Mouse (Mus musculus) heart, embryonic 14.5 days (tissue): ENCODE results near the gene Vmn1r4. TPM values are rescaled to one million over a fixed set of nuclear protein-coding genes. Genes with fewer than 3 reads are reported as not detected.

Experiments used
- ATAC-seq: fragments of 200-750 bp; cut with Nextera tagmentation; 2 replicates; pipeline ENCODE4 v1.8.0; 2017; ENCODE audit warnings: low read depth, moderate TSS enrichment; ENCODE audit not compliant: insufficient number of reproducible peaks, insufficient read depth, low FRiP score
- H3K27ac ChIP-seq, 2 experiments: fragments of 200-500 bp in 1 of 2; fragments of 300-500 bp in 1 of 2; sonication (generic) in 1 of 2; replicated peaks in 1 of 2; 2 replicates each; pipeline ENCODE4 v1.5.1; 2012 to 2014; ENCODE audit warnings: low read depth in 2 of 2, low read length in 2 of 2, control low read depth in 1 of 2, mild to moderate bottlenecking in 1 of 2, mixed read lengths in 1 of 2; ENCODE audit not compliant: control insufficient read depth in 1 of 2, insufficient read depth in 1 of 2
- H3K27me3 ChIP-seq: fragments of 300-500 bp; sonication (generic); 2 replicates; pipeline ENCODE4 v1.6.1; 2014; ENCODE audit warnings: mild to moderate bottlenecking, low read length, control low read depth; ENCODE audit not compliant: control insufficient read depth, insufficient read depth
- H3K36me3 ChIP-seq: fragments of 300-500 bp; sonication (generic); 2 replicates; pipeline ENCODE4 v1.6.1; 2014; ENCODE audit warnings: mild to moderate bottlenecking, control low read depth, low read length, mixed read lengths; ENCODE audit not compliant: control insufficient read depth, insufficient read depth
- H3K4me1 ChIP-seq, 2 experiments: fragments of 200-500 bp in 1 of 2; fragments of 300-500 bp in 1 of 2; sonication (generic) in 1 of 2; 2 replicates each; pipeline ENCODE4 v1.6.1; 2012 to 2014; ENCODE audit warnings: low read length in 2 of 2, control low read depth in 1 of 2, mixed read lengths in 1 of 2; ENCODE audit not compliant: control insufficient read depth in 2 of 2, insufficient read depth in 2 of 2
- H3K4me2 ChIP-seq: fragments of 300-500 bp; sonication (generic); 2 replicates; pipeline ENCODE4 v1.6.1; 2014; ENCODE audit warnings: mild to moderate bottlenecking, low read length
- H3K4me3 ChIP-seq, 2 experiments: fragments of 200-500 bp in 1 of 2; fragments of 300-500 bp in 1 of 2; sonication (generic) in 1 of 2; 2 replicates each; pipeline ENCODE4 v1.5.1; 2012 to 2014; ENCODE audit warnings: low read length in 2 of 2, mild to moderate bottlenecking in 2 of 2, control low read depth in 1 of 2, low read depth in 1 of 2, moderate library complexity in 1 of 2; ENCODE audit not compliant: control insufficient read depth in 1 of 2, insufficient read depth in 1 of 2
- H3K9ac ChIP-seq: fragments of 300-500 bp; sonication (generic); 2 replicates; pipeline ENCODE4 v1.6.1; 2014; ENCODE audit warnings: mild to moderate bottlenecking, low read length
- H3K9me3 ChIP-seq: fragments of 300-500 bp; sonication (generic); 2 replicates; pipeline ENCODE4 v1.6.1; 2016; ENCODE audit warnings: low read length, control low read depth; ENCODE audit not compliant: control insufficient read depth
- WGBS: fragments of 180-500 bp; shearing (Covaris S2); extraction: QIAGEN DNeasy Blood & Tissue Kit; methylation state at CpG from one replicate; pipeline ENCODE4 v1.1.7; 2014; 5-methylcytosine and 5-hydroxymethylcytosine counted together
- polyA plus RNA-seq: library from polyadenylated mRNA; unstranded; fragments of >200 nt; fragmentation: Nextera tagmentation; extraction: Ambion mirVana; gene quantifications from 2 replicates; pipeline ENCODE4 v1.2.1, GENCODE M21; 2014

Gene Vmn1r4
- polyA plus RNA-seq, result 0.09 and 0.19 TPM in 2 replicates

DNA sequence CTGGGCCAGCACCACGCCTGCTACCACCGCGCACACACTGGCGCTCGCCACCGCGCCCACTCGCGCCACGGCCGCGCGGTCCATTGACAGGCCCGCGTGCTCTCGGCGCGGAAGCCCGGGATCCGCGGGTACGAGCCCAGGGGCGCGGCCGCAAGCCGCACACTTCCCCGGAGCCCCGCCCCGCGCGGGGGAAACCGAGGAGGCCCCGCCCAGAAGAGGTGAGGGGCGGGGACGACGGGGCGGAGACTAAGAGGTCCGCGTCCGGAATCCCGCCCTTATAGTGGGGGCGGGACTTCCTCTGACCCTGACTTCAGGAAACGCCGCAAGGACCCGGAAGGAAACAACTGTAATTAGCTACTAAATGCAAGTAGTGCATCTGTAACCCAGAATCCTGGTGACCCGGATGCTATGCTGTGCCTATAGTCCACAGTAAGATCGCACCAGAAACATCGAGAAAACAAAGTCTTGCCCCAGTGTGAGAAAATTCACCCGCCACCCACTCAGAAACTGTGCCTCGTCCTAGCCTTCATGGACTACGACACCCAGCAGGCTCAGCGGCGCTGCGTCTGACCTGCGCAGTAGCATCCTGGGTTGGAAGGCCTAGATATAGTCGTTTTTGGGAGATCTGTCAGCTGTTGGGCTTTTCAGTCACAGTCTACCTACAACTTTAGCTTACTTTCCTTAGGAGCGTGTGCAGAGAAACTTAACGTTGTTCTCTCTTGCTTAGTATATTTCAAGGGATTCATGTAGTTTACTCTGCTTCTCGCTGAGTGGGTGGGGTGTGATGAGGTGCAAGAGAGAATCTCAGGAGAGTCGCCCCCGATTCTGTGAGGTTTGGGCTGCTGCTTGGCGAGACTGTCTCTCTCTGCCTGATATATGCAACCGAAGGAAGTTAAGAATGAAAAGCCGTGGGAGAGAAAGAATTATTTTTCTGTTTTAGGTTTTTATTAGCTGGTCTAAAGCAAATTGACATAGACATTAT is at the start of gene Vmn1r4, which contains the start of gene Nt5c3:
Vmn1r4 (plus strand) TSS at position 290 of the 982 bp plus-strand sequence.
Nt5c3 (minus strand) TSS at position 207 of the 982 bp plus-strand sequence.
- Histone ChIP-seq H3K36me3 (no peaks in the 10 kb centered on the region), H3K27me3 (no peaks in the 10 kb centered on the region), H3K9me3 (no peaks in the 10 kb centered on the region), H3K4me1 (peaks cover 10 to 25% of the 10 kb centered on the region in 2 experiments), H3K9ac (peak within 1 kb of the TSS; percentile 90), H3K4me2 (peak within 1 kb of the TSS; percentile 74), H3K27ac (peak within 1 kb of the TSS; percentile 79 to 94), H3K4me3 (peak within 1 kb of the TSS; percentile 85 to 96)
- peak; percentile 98 for ATAC-seq
- 4% methylated on average over 64 of the region's 64 CpGs for WGBS

DNA sequence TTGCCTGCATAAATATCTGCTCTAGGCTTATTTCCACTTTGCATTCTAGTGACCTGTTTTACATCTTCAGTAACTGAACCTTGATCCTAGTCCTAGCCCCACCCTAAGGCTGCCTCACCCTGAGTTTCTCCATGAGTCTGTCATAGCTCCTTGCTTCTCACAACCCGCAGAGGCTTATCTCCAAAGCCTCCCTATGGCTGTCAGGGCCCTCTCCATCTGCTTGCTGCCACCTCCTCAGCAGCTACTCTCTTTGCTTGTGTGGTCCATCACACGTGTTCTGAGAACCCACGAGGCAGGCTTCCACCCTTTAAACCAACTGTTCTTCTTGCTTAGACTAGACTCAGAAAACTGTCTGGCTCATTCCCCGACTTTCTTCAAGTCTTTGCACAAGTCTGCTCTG is 46.9 kb upstream of the Vmn1r4 start:
- no peak overlapping the region for H3K9ac ChIP-seq
- ATAC-seq, result no peak
- H3K4me2 ChIP-seq, result no peak overlapping the region
- H3K36me3 ChIP-seq, result peaks cover 57% of the 10 kb centered on the region
- H3K9me3 ChIP-seq, result no peaks in the 10 kb centered on the region
- WGBS, result 45% methylated on average over 4 of the region's 4 CpGs
- no peak overlapping the region for H3K27ac ChIP-seq
- H3K4me1 ChIP-seq, result peaks cover 12 to 20% of the 10 kb centered on the region in 2 experiments
- H3K4me3 ChIP-seq, result no peak overlapping the region
- H3K27me3 ChIP-seq, result no peaks in the 10 kb centered on the region

- H3K27me3 ChIP-seq, result no peaks in the 10 kb centered on the region
- WGBS, result 86% methylated on average over 8 of the region's 8 CpGs
- no peak overlapping the region for H3K4me2 ChIP-seq
- H3K9ac ChIP-seq, result no peak overlapping the region
- H3K9me3 ChIP-seq, result no peaks in the 10 kb centered on the region
- ATAC-seq, result no peak
- peak overlapping the region; percentile 16 to 67; a peak in 1 of 4 replicates for H3K27ac ChIP-seq
- peaks cover 67% of the 10 kb centered on the region for H3K36me3 ChIP-seq
- no peak overlapping the region for H3K4me3 ChIP-seq
- peaks cover 12 to 20% of the 10 kb centered on the region in 2 experiments for H3K4me1 ChIP-seq
Measured at GRCm38 (mm10) chr6:56877985-56878384, 45.8 kb upstream of the Vmn1r4 start.

DNA sequence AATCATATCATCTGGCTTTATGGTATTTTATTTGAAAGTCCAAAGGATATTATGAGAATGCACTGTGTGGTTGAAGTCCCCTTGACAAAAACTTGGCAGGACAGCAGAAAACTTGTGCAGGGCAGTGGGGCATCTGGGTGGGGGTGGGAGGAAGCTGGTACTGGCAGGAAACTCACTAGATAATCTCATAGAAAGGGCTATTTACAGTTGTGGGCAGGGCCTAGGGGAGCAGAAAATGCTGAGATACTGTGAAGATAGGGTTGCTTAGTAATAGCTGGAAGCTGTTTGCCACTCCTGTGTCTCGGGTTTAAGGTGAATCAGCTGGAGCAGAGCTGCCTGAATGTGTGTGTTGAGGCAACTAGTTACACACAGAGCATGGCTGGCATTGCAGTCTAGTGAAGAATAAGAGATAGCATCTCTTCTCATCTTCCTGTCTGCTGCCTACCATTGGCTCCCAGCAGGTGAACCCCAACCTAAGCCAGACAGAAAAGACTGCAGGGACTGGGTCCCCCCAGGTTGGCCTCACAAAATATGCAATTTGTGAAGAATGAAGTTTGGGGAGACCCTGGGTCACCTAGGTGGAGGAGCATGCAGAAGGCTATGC is 44.4 kb upstream of the Vmn1r4 start:
- peak; percentile 76 for ATAC-seq
- 0% methylated on average over 1 of the region's 1 CpGs for WGBS
- H3K36me3 ChIP-seq, result peaks cover 69% of the 10 kb centered on the region
- no peaks in the 10 kb centered on the region for H3K9me3 ChIP-seq
- H3K9ac ChIP-seq, result 0 out of 2 replicates have a peak overlapping the region, but pooled peaks have one; percentile 25
- H3K27me3 ChIP-seq, result no peaks in the 10 kb centered on the region
- peak overlapping the region; percentile 4 to 67; a peak in 3 of 4 replicates for H3K27ac ChIP-seq
- no peak overlapping the region for H3K4me3 ChIP-seq
- peaks cover 12 to 20% of the 10 kb centered on the region in 2 experiments for H3K4me1 ChIP-seq
- H3K4me2 ChIP-seq, result 0 out of 2 replicates have a peak overlapping the region, but pooled peaks have one; percentile 8

GRCm38 (mm10) chr6:56888561-56888960 is 35.3 kb upstream of the Vmn1r4 start:
- WGBS, result 91% methylated on average over 6 of the region's 6 CpGs
- Histone ChIP-seq H3K4me2 (no peak overlapping the region), H3K4me1 (no peaks in the 10 kb centered on the region), H3K4me3 (no peak overlapping the region), H3K27me3 (no peaks in the 10 kb centered on the region), H3K9ac (no peak overlapping the region), H3K36me3 (peaks cover 77% of the 10 kb centered on the region), H3K9me3 (no peaks in the 10 kb centered on the region), H3K27ac (no peak overlapping the region)
- no peak for ATAC-seq

DNA sequence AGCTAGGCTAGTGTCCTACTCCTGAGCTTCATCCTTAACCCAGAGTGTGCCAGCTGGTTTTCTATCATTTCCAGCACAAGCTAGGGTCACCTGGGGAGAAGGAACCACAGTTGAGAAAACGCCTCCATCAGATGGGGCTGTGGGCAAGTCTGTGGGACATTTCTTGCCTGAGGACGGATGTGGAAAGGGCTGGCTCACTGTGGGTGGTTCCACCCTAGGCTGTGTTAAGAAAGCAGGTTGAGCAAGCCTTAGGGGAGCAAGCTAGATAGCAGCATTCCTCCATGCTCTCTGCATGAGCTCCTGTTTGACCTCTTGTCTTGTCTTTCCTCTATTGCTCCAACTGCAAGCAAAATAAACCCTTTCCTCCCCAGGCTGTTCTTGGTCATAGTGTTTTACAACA is 33.1 kb upstream of the Vmn1r4 start:
- Histone ChIP-seq H3K9me3 (no peaks in the 10 kb centered on the region), H3K36me3 (peaks cover 58% of the 10 kb centered on the region), H3K4me3 (no peak overlapping the region), H3K27me3 (no peaks in the 10 kb centered on the region), H3K27ac (no peak overlapping the region), H3K4me1 (no peaks in the 10 kb centered on the region), H3K4me2 (no peak overlapping the region), H3K9ac (no peak overlapping the region)
- 83% methylated on average over 2 of the region's 2 CpGs for WGBS
- ATAC-seq, result no peak

DNA sequence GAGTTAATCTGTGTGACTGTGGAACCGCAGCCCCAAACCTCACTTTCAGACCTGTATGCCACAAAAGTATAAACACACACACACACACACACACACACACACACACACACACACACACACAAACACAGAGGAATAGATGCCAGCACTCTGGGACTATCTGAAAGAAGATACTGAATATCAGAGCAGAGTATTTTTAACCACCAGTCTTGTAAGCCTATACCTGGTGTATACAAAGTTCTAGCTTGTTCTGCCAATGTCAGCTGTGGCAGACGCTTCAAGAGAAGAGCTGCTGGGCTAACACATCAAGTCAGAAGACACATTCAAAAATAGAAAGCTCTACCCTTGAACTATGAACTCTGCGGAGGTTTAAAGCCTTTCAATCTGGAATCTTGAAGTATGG is 24.2 kb upstream of the Vmn1r4 start:
- ATAC-seq, result no peak
- Histone ChIP-seq H3K9me3 (no peaks in the 10 kb centered on the region), H3K27me3 (no peaks in the 10 kb centered on the region), H3K27ac (peak overlapping the region; percentile 15 to 67), H3K9ac (peak overlapping the region; percentile 13; the same call in 1 of the 2 replicates), H3K4me2 (peak overlapping the region; percentile 64), H3K4me1 (peaks cover 15 to 44% of the 10 kb centered on the region in 2 experiments), H3K4me3 (no peak overlapping the region; a peak in 1 of 4 replicates), H3K36me3 (no peaks in the 10 kb centered on the region)
- 37% methylated on average over 3 of the region's 3 CpGs for WGBS
